21 mouse cellular contexts compared by ENCODE assay signal in genomic region chr10:95689833-95690232, GRCm38 (mm10). TPM values are rescaled to one million over a fixed set of nuclear protein-coding genes. Genes with fewer than 3 reads are reported as not detected.
DNase-seq lines count a peak whose midpoint lies in the region; ATAC-seq and TF ChIP-seq lines count a peak whose summit lies in the region.
"Had no signal": no experiment of that assay in that cellular context is flagged by ENCODE, and none has a peak within 500 bp of the region (broad histone marks: within the 10 kb centered on the region; RNA-seq: fewer than 3 reads in every experiment).

No protein-coding gene starts in this region.

- H3K4me2 ChIP-seq in lung, postnatal 0 days (replicated peaks; ENCODE audit: low read depth, low read length), result no peak overlapping the region
- H3K4me2 ChIP-seq in liver, postnatal 0 days (ENCODE audit: low read depth, low read length), result no peak overlapping the region
- H3K4me2 ChIP-seq: heart, embryonic 13.5 days; limb, embryonic 15.5 days had no signal

- intact Hi-C loops in left cerebral cortex, postnatal 14 days (cut with DNase I), result no loop called here

- H3K4me1 ChIP-seq in lung, postnatal 0 days (ENCODE audit: insufficient read depth, low read depth, low read length), result no peaks in the 10 kb centered on the region
- no peaks in the 10 kb centered on the region for H3K4me1 ChIP-seq in liver, postnatal 0 days (ENCODE audit: insufficient read depth)

- H3K27me3 ChIP-seq in lung, postnatal 0 days (replicated peaks; ENCODE audit: insufficient read depth, low read length), result no peaks in the 10 kb centered on the region
- H3K27me3 ChIP-seq in liver, postnatal 0 days (ENCODE audit: insufficient read depth, low read length), result no peaks in the 10 kb centered on the region
- H3K27me3 ChIP-seq: heart, embryonic 13.5 days; limb, embryonic 15.5 days had no signal

- 74% methylated on average over 1 of the region's 1 CpGs for WGBS in lung, postnatal 0 days
- 76% methylated on average over 1 of the region's 1 CpGs for WGBS in liver, postnatal 0 days (ENCODE audit: insufficient replicate concordance)

- no peak for TF ChIP-seq CTCF in lung, postnatal 0 days (IDR thresholded peaks at IDR 0.05)
- no peak for TF ChIP-seq CTCF in liver, postnatal 0 days (IDR thresholded peaks at IDR 0.05; ENCODE audit: low read depth)

- no peaks in the 10 kb centered on the region for H3K36me3 ChIP-seq in lung, postnatal 0 days (ENCODE audit: insufficient read depth, low read length)
- no peaks in the 10 kb centered on the region for H3K36me3 ChIP-seq in liver, postnatal 0 days (replicated peaks; ENCODE audit: insufficient read depth, low read length)
- H3K36me3 ChIP-seq: heart, embryonic 13.5 days; limb, embryonic 15.5 days had no signal

- DNase-seq in lung, postnatal 0 days (ENCODE audit: low spot score), result no peak
- no peak for DNase-seq in lung, postnatal 10 days
- peak; percentile 94 for DNase-seq in ZHBTc4 (ENCODE audit: low read depth, low spot score)
- DNase-seq in liver, postnatal 0 days, result peak; percentile 24
- DNase-seq in spleen, adult 12 weeks (ENCODE audit: low spot score), result no peak
- DNase-seq in left cerebral cortex, postnatal 14 days (ENCODE audit: low spot score in 2 of 2), result no peak
- DNase-seq: cerebellum, postnatal 14 days; gastrocnemius, postnatal 10 days; heart, postnatal 4 days; kidney, postnatal 25 days; lung, postnatal 14 days had no signal

- H3K9ac ChIP-seq in lung, postnatal 0 days (replicated peaks; ENCODE audit: low read depth), result no peak overlapping the region
- H3K9ac ChIP-seq in liver, postnatal 0 days (replicated peaks), result no peak overlapping the region
- H3K9ac ChIP-seq: heart, embryonic 13.5 days; limb, embryonic 15.5 days had no signal

- ATAC-seq in lung, postnatal 0 days, result peak; percentile 23; the same call in 1 of the 2 replicates
- ATAC-seq in liver, postnatal 0 days, result no peak
- no peak for ATAC-seq in frontal cortex, adult (ENCODE audit: low TSS enrichment)
- ATAC-seq: CD4-positive, CD25-positive, alpha-beta regulatory T cell, adult 4 months; hindbrain, postnatal 0 days had no signal

- TF ChIP-seq EP300 in lung, postnatal 0 days (IDR thresholded peaks at IDR 0.05), result no peak
- TF ChIP-seq EP300 in liver, postnatal 0 days (IDR thresholded peaks at IDR 0.05; ENCODE audit: low read depth), result no peak

- H3K9me3 ChIP-seq in lung, postnatal 0 days (ENCODE audit: low read length), result no peaks in the 10 kb centered on the region
- H3K9me3 ChIP-seq in liver, postnatal 0 days (ENCODE audit: low read length), result no peaks in the 10 kb centered on the region
- H3K9me3 ChIP-seq: heart, embryonic 13.5 days; limb, embryonic 15.5 days had no signal

- no peak overlapping the region for H3K4me3 ChIP-seq in lung, postnatal 0 days (ENCODE audit: low read depth, low read length)
- H3K4me3 ChIP-seq in liver, postnatal 0 days (ENCODE audit: low read depth, low read length), result no peak overlapping the region
- H3K4me3 ChIP-seq: heart, embryonic 13.5 days; limb, embryonic 15.5 days had no signal

- H3K27ac ChIP-seq in lung, postnatal 0 days (ENCODE audit: low read length), result no peak overlapping the region
- H3K27ac ChIP-seq in liver, postnatal 0 days (ENCODE audit: low read depth), result no peak overlapping the region
- H3K27ac ChIP-seq: heart, embryonic 13.5 days; hindbrain, postnatal 0 days; limb, embryonic 15.5 days had no signal

RNA-seq across cellular contexts. Expression of gene Anapc15-ps, which starts 16.6 kb away (rescaled TPM):
- polyA plus RNA-seq in lung, postnatal 0 days (2015; fragmentation: Nextera tagmentation; extraction: Ambion mirVana), result not detected in 2 replicates
- not detected in 2 replicates for polyA plus RNA-seq in liver, postnatal 0 days (2015; fragmentation: Nextera tagmentation; extraction: Ambion mirVana)
- total RNA-seq in left cerebral cortex, postnatal 14 days (2021), result not detected
- total RNA-seq: gastrocnemius, postnatal 10 days; heart, postnatal 4 days; hindbrain, postnatal 0 days; layer of hippocampus, postnatal 10 days had no signal
- polyA plus RNA-seq: CD4-positive, CD25-positive, alpha-beta regulatory T cell, adult 4 months; forebrain, embryonic 11.5 days; heart, embryonic 13.5 days; hindbrain, postnatal 0 days; limb, embryonic 15.5 days; neural tube, embryonic 11.5 days; spleen, adult 2 months; stomach, embryonic 16.5 days had no signal

Comparison
In these comparisons a context has a peak if more than half of its experiments do, and no peak if none do; other contexts are left out.
1. DNase-seq: peak in ZHBTc4 (single experiment) and liver, postnatal 0 days (single experiment); none in lung, postnatal 0 days (single experiment), lung, postnatal 10 days (single experiment), spleen, adult 12 weeks (single experiment) and left cerebral cortex, postnatal 14 days (0 of 2).